Mouse (Mus musculus) heart, embryonic 15.5 days (tissue): Measurements from ENCODE around the gene Cacna1d. TPM values are rescaled to one million over a fixed set of nuclear protein-coding genes. Genes with fewer than 3 reads are reported as not detected.

Experiments used
- ATAC-seq: fragments of 200-750 bp; cut with Nextera tagmentation; replicated peaks from 2 replicates; pipeline ENCODE4 v1.8.0; 2017; ENCODE audit warnings: low read depth, moderate TSS enrichment; ENCODE audit not compliant: insufficient number of reproducible peaks, insufficient read depth, low FRiP score
- H3K27ac ChIP-seq: fragments of 300-500 bp; sonication (generic); 2 replicates; pipeline ENCODE4 v1.5.1; 2015; ENCODE audit warnings: mild to moderate bottlenecking, inconsistent platforms
- H3K27me3 ChIP-seq: fragments of 300-500 bp; sonication (generic); 2 replicates; pipeline ENCODE4 v1.6.1; 2015; ENCODE audit warnings: inconsistent platforms
- H3K36me3 ChIP-seq: fragments of 300-500 bp; sonication (generic); 2 replicates; pipeline ENCODE4 v1.6.1; 2015; ENCODE audit warnings: mild to moderate bottlenecking, inconsistent platforms
- H3K4me1 ChIP-seq: fragments of 300-500 bp; sonication (generic); replicated peaks from 2 replicates; pipeline ENCODE4 v1.6.1; 2015; ENCODE audit warnings: inconsistent platforms
- H3K4me2 ChIP-seq: fragments of 300-500 bp; sonication (generic); 2 replicates; pipeline ENCODE4 v1.6.1; 2015; ENCODE audit warnings: inconsistent platforms, mild to moderate bottlenecking, moderate library complexity
- H3K4me3 ChIP-seq: fragments of 300-500 bp; sonication (generic); 2 replicates; pipeline ENCODE4 v1.5.1; 2015; ENCODE audit warnings: mild to moderate bottlenecking, inconsistent platforms
- H3K9ac ChIP-seq: fragments of 300-500 bp; sonication (generic); 2 replicates; pipeline ENCODE4 v1.6.1; 2015; ENCODE audit warnings: mild to moderate bottlenecking, inconsistent platforms
- H3K9me3 ChIP-seq: fragments of 300-500 bp; sonication (generic); replicated peaks from 2 replicates; pipeline ENCODE4 v1.6.1; 2016; ENCODE audit warnings: inconsistent platforms
- WGBS: fragments of 180-500 bp; shearing (Covaris S2); methylation state at CpG from one replicate; pipeline ENCODE4 v1.1.7; 2015; ENCODE audit warnings: mixed read lengths; 5-methylcytosine and 5-hydroxymethylcytosine counted together
- polyA plus RNA-seq: library from polyadenylated mRNA; unstranded; fragments of >200 nt; fragmentation: Nextera tagmentation; extraction: Ambion mirVana; gene quantifications from 2 replicates; pipeline ENCODE4 v1.2.1, GENCODE M21; 2015

Gene Cacna1d
- polyA plus RNA-seq, 1 experiment from 2014 or later, result 7.2 TPM

DNA sequence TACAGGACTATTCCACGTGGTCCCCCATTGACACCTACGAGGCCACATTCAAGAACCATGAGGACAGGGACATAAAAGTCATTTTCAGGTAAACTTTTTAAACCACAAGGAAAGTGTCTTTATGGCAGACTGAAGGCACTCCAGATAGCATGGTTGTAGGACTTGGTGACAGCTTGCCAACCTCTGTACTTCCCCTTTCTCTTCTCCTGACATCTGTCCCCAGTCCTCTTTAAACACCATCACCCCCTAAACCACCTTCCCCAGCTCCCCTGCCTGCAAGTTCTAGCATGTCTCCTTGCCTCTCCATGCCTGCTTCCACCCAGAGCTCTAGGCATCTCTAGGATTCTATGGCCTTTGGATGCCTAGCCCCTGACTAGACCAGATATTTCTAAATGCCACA, 426.4 kb downstream of the Cacna1d start:
- 83% methylated on average over 2 of the region's 2 CpGs for WGBS

GRCm38 (mm10) chr14:30056031-30056766, 435.1 kb downstream of the Cacna1d start:
- peaks cover 8% of the 10 kb centered on the region; the same call in 1 of the 2 replicates for H3K4me1 ChIP-seq
- WGBS, result 56% methylated on average over 13 of the region's 13 CpGs
- no peak overlapping the region for H3K9ac ChIP-seq
- H3K27me3 ChIP-seq, result no peaks in the 10 kb centered on the region
- no peaks in the 10 kb centered on the region for H3K9me3 ChIP-seq
- no peak overlapping the region for H3K4me3 ChIP-seq
- H3K36me3 ChIP-seq, result no peaks in the 10 kb centered on the region
- ATAC-seq, result no peak; the same call in 1 of the 2 replicates
- H3K27ac ChIP-seq, result 0 out of 2 replicates have a peak overlapping the region, but pooled peaks have one; percentile 15
- no peak overlapping the region for H3K4me2 ChIP-seq

More for the DNA sequence above, 426.4 kb downstream of the Cacna1d start:
- Histone ChIP-seq H3K27me3 (no peaks in the 10 kb centered on the region), H3K4me1 (no peaks in the 10 kb centered on the region), H3K27ac (no peak overlapping the region), H3K36me3 (no peaks in the 10 kb centered on the region), H3K9me3 (no peaks in the 10 kb centered on the region), H3K9ac (no peak overlapping the region), H3K4me3 (no peak overlapping the region), H3K4me2 (no peak overlapping the region)
- ATAC-seq, result no peak

DNA sequence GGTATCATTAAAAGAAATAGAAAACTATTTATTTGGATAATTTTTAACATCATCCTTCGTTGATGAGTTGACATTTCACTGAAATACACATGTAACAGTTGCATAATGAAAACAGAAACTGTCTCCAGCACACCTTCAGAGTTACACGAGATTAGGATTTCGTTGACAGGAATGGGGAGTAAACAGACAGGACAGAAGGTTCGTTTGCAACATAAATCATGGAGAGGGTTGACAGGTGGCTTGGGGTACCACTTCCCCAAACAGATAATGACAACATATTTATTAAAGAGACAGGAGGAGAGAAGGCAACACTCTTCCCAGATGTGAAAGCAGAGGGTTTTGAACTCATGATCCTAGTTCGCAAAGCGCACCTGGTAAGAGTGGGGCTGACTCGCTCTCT, 436.3 kb downstream of the Cacna1d start:
- ATAC-seq, result no peak
- Histone ChIP-seq H3K27ac (no peak overlapping the region), H3K4me2 (no peak overlapping the region), H3K4me1 (peaks cover 8% of the 10 kb centered on the region; the same call in 1 of the 2 replicates), H3K36me3 (no peaks in the 10 kb centered on the region), H3K27me3 (no peaks in the 10 kb centered on the region), H3K9ac (no peak overlapping the region), H3K9me3 (no peaks in the 10 kb centered on the region), H3K4me3 (no peak overlapping the region)
- 67% methylated on average over 7 of the region's 7 CpGs for WGBS

DNA sequence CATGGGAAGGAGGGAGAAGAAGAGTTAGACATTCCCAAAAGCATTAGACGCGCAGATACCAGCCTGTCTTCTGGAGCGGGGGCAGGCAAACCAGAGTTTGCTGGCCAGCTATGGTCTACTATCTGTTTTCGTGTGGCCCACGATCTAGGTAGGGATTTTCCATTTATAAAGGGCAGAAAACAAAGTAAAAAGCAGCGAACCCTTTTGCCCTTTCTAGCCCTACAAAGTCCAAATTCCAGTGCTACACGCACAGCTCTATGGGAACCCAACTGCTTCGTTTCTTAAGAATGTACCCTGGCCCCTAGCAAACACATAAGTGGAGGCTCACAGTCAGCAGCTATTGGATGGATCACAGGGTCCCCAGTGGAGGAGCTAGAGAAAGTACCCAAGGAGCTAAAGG, 441.0 kb downstream of the Cacna1d start:
- WGBS, result 88% methylated on average over 8 of the region's 8 CpGs
- no peak overlapping the region for H3K27ac ChIP-seq
- H3K4me3 ChIP-seq, result no peak overlapping the region
- H3K36me3 ChIP-seq, result no peaks in the 10 kb centered on the region
- H3K27me3 ChIP-seq, result no peaks in the 10 kb centered on the region
- H3K4me1 ChIP-seq, result peaks cover 11% of the 10 kb centered on the region
- no peaks in the 10 kb centered on the region for H3K9me3 ChIP-seq
- ATAC-seq, result no peak
- no peak overlapping the region for H3K9ac ChIP-seq
- no peak overlapping the region for H3K4me2 ChIP-seq

DNA sequence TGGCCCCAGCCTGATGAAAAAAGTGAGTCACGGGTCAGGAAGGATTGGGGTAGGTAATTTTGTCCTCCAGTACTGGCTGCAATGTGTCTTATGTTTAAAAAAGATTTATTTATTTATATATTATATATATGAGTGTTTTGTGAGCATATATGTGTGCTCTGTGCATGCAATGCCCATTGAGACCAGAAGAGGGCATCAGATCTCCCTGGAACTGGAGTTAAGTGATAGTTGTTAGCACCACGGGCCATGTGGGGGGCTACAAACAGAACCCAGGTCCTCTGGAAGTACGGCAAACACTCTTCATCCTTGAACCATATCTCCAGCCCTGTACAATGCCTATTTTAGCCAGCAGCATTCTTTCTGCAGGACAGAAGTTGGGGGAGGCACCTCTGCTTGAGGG, 443.2 kb downstream of the Cacna1d start:
- Histone ChIP-seq H3K27me3 (no peaks in the 10 kb centered on the region), H3K4me3 (no peak overlapping the region), H3K4me1 (peaks cover 16% of the 10 kb centered on the region), H3K36me3 (no peaks in the 10 kb centered on the region), H3K4me2 (no peak overlapping the region), H3K27ac (no peak overlapping the region), H3K9me3 (no peaks in the 10 kb centered on the region), H3K9ac (no peak overlapping the region)
- ATAC-seq, result no peak
- WGBS, result 84% methylated on average over 3 of the region's 3 CpGs

DNA sequence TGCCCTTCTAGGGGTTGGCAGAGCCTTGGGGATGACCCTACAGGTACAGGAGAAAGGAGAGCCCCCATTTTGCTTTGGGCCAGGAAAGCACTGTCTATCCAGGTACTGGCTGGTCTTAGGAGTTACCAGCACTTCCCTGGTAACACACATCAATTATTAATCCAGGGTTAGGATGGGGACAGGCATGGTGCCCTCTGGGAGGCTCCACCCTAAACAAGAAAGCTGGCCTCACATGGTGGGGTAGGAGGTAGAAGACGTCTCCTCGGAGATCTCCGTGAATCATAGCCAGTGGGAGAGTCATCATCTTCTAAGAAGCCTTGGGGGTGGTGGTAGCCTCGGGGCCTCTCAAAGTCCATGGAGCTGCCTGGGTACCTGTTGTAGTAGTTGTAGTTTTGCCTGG, 444.3 kb downstream of the Cacna1d start:
- Histone ChIP-seq H3K4me1 (peaks cover 16% of the 10 kb centered on the region), H3K9ac (no peak overlapping the region), H3K27me3 (no peaks in the 10 kb centered on the region), H3K4me2 (no peak overlapping the region), H3K36me3 (no peaks in the 10 kb centered on the region), H3K4me3 (no peak overlapping the region), H3K9me3 (no peaks in the 10 kb centered on the region), H3K27ac (no peak overlapping the region)
- ATAC-seq, result no peak
- 89% methylated on average over 4 of the region's 4 CpGs for WGBS

- ATAC-seq, result no peak
- Histone ChIP-seq H3K36me3 (no peaks in the 10 kb centered on the region), H3K27ac (peak overlapping the region; percentile 46)
Observed at GRCm38 (mm10) chr14:30045704-30046220, 445.5 kb downstream of the Cacna1d start.

DNA sequence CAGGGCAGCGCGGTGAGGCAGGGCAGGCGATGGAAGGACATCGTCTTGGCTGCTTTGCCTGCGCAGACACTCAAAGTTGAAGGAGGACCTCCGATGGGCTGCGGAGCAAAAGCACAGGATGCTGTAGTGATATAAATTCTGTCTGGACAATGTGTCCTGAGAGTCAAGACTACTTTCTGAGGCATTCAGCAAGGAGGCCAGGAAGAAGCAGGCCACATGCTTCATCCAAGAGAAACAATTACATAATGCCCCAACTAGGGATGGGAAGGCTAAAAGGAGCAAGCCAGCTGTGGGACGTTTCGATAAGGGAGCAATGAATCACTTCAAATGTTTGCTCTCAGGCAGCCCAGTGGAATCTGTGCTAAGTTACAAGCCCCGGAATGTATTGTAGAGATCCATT, 446.0 kb downstream of the Cacna1d start:
- no peak overlapping the region for H3K9ac ChIP-seq
- peaks cover 16% of the 10 kb centered on the region for H3K4me1 ChIP-seq
- ATAC-seq, result peak; percentile 32; the same call in 1 of the 2 replicates
- peak overlapping the region; percentile 52 for H3K27ac ChIP-seq
- 63% methylated on average over 10 of the region's 10 CpGs for WGBS
- H3K9me3 ChIP-seq, result no peaks in the 10 kb centered on the region
- H3K4me2 ChIP-seq, result 0 out of 2 replicates have a peak overlapping the region, but pooled peaks have one; percentile 26
- no peaks in the 10 kb centered on the region for H3K27me3 ChIP-seq
- no peak overlapping the region for H3K4me3 ChIP-seq
- no peaks in the 10 kb centered on the region for H3K36me3 ChIP-seq

More at GRCm38 (mm10) chr14:30045704-30046220, 445.5 kb downstream of the Cacna1d start:
- Histone ChIP-seq H3K9ac (no peak overlapping the region), H3K9me3 (no peaks in the 10 kb centered on the region), H3K4me3 (no peak overlapping the region), H3K27me3 (no peaks in the 10 kb centered on the region), H3K4me2 (no peak overlapping the region), H3K4me1 (peaks cover 16% of the 10 kb centered on the region)
- WGBS, result 52% methylated on average over 8 of the region's 8 CpGs

DNA sequence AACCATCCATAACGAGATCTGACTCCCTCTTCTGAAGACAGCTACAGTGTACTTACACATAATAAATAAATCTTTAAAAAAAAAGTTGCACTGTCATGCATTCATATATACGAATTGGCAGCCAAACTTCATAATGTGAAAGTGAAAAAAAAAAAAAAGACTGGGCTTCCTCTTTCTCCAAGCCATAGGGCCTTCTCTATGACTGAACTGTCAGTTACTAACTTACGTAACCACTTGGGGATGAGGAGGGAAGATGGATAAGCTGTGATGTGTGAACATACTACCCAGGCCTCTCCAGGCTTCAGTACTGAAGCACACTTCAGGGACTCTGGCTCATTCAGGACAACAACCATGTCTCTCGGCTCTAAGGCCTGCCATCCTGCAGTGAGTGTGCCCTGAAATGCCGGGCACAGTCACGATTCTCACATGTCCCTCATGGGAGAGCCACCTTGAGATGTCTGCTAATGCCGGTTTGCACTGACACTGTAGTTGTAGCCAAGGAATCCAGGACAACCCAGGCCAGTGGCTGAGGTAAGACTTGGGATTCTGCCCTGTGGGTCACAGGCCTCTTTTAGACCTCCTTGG, 447.8 kb downstream of the Cacna1d start:
- no peak overlapping the region for H3K4me3 ChIP-seq
- no peak for ATAC-seq
- 75% methylated on average over 7 of the region's 7 CpGs for WGBS
- no peaks in the 10 kb centered on the region for H3K27me3 ChIP-seq
- H3K27ac ChIP-seq, result no peak overlapping the region
- H3K9ac ChIP-seq, result no peak overlapping the region
- no peaks in the 10 kb centered on the region for H3K9me3 ChIP-seq
- no peak overlapping the region for H3K4me2 ChIP-seq
- H3K36me3 ChIP-seq, result no peaks in the 10 kb centered on the region
- H3K4me1 ChIP-seq, result peaks cover 16% of the 10 kb centered on the region

DNA sequence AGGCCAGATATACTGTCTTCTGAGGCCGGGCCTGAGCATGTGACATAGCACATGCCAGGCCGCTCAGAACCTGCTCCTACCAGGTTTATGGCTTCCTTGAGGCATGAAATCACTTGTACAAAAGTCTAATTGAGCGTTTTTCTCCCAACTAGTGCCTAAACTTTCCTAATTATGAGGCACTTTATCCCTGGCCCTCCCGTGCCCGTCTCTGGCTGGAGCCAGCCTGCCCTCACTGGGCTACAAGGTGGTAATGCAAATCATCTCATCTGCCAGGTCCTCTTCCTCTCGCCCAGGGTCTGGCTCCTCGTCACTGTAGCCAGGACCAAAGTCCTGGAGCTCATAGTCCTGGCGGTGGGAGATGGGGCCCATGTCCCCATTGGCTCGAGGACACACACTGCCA, 449.4 kb downstream of the Cacna1d start:
- no peak overlapping the region for H3K4me3 ChIP-seq

DNA sequence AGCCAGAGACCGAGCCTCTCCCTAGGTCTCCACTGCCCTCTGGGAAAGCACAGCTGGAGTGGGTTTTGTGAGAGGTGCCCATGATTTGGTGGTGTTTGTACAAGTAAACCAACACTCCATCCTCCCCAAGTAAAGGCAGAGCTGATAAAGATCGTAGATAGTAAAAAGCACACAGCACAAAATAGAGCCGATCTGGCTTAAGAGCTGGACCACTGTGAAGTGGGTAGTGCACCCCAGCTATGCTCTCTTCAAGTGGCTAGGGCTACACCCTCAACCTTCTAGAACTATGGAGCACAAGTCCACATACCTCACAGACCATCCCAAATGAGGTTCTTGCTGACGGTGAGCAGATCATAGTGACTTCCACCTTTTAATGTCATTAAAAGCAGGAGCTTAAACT, 451.8 kb downstream of the Cacna1d start:
- no peaks in the 10 kb centered on the region for H3K27me3 ChIP-seq
- H3K4me3 ChIP-seq, result no peak overlapping the region
- ATAC-seq, result no peak
- no peak overlapping the region for H3K27ac ChIP-seq
- H3K36me3 ChIP-seq, result no peaks in the 10 kb centered on the region
- no peaks in the 10 kb centered on the region for H3K9me3 ChIP-seq
- 60% methylated on average over 4 of the region's 4 CpGs for WGBS
- no peaks in the 10 kb centered on the region for H3K4me1 ChIP-seq
- no peak overlapping the region for H3K9ac ChIP-seq
- H3K4me2 ChIP-seq, result no peak overlapping the region

More for the DNA sequence above, 449.4 kb downstream of the Cacna1d start:
- no peak for ATAC-seq
- Histone ChIP-seq H3K27me3 (no peaks in the 10 kb centered on the region), H3K4me2 (no peak overlapping the region), H3K36me3 (no peaks in the 10 kb centered on the region), H3K4me1 (peaks cover 16% of the 10 kb centered on the region), H3K9ac (no peak overlapping the region), H3K27ac (no peak overlapping the region), H3K9me3 (no peaks in the 10 kb centered on the region)
- 81% methylated on average over 9 of the region's 9 CpGs for WGBS
